Mouse (Mus musculus) bone marrow macrophage, adult 2 months (primary cell): ENCODE results near the gene Pld3.

Experiments used
- CTCF ChIP-seq: IDR thresholded peaks from 2 replicates; pipeline ENCODE4 v1.5.1; 2012; ENCODE audit warnings: low read depth, mild to moderate bottlenecking, low read length, moderate library complexity
- POLR2A ChIP-seq: IDR thresholded peaks from 2 replicates; pipeline ENCODE4 v1.6.1; 2012; ENCODE audit warnings: mild to moderate bottlenecking, low read depth, low read length, borderline replicate concordance

DNA sequence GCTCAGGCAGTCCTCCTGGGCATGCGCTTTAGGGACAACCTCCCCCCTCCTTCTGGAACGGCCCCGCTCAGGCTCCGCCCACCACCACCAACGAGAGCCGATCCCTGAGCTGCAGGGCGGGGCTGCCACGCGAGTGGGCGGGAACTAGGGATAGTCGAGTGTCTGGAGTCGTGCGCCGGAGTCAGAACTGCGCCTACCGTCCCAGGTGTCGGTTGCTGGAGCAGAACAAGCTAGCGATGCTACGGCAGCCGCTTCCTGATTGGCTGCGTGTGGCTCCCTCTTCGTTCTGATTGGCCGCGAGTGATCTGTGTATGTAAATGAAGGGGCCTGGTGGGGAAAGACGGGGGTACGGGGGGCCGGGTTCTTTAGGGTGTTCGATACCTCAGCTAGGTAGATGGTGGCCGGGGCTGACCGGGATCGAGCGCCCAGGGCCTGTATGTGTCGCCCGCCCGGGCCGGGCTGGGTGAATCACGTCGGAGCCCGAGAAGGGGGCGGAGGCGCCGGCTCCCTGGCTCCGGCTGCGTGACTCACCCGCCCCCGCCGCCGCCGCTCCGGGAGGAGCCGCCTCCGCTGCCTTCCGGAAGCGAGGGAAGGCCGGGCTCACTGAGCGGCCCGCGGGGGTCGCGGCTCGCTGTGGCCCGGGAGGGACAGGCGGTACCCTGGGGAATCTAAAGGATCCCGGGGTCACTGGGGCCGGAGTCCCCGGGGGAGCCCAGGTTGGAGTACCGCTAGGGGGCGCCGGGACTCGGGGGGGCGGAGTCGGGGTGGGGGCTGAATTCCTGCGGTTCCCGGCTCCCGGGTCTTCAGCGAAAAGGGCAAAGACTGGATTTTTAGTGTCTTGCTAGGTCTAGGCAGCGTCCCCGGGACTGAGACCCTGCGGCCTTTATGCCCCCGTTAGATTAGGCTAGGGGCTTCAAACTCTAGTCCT lies 66.0 kb downstream of the Pld3 start, which contains the start of gene Sertad1:
- TF ChIP-seq CTCF (peak; percentile 73), POLR2A (peak; percentile 90)
